Mouse (Mus musculus) thymus, postnatal 4 days (tissue): Measurements from ENCODE around the gene Pdgfb.

Source experiments
- DNase-seq: peaks from one replicate; pipeline ENCODE4 v3.0.0; 2021

Pdgfb gene

GRCm38 (mm10) chr15:80034366-80034765, 19.6 kb upstream of the Pdgfb start:
- no peak for DNase-seq

GRCm38 (mm10) chr15:80031133-80031532, 16.4 kb upstream of the Pdgfb start:
- no peak for DNase-seq

GRCm38 (mm10) chr15:80030399-80030798, 15.6 kb upstream of the Pdgfb start:
- DNase-seq = no peak

- no peak for DNase-seq
These were observed 14.1 kb upstream of the Pdgfb start for GRCm38 (mm10) chr15:80028862-80029261.

- no peak for DNase-seq
These were observed 12.0 kb upstream of the Pdgfb start for GRCm38 (mm10) chr15:80026689-80027353.

- no peak for DNase-seq
These were observed 11.3 kb upstream of the Pdgfb start for GRCm38 (mm10) chr15:80026061-80026460.

- DNase-seq = peak; percentile 54
These were observed 10.8 kb upstream of the Pdgfb start for GRCm38 (mm10) chr15:80025615-80026014.

GRCm38 (mm10) chr15:80024331-80025313, 9.8 kb upstream of the Pdgfb start:
- DNase-seq = no peak

- DNase-seq = peak; percentile 60
These were observed 5.7 kb upstream of the Pdgfb start for GRCm38 (mm10) chr15:80020516-80020915.

- no peak for DNase-seq
These were observed 4.8 kb upstream of the Pdgfb start for GRCm38 (mm10) chr15:80019625-80020024.

- no peak for DNase-seq
These were observed 4.4 kb upstream of the Pdgfb start for GRCm38 (mm10) chr15:80019220-80019619.

- DNase-seq = no peak
These were observed 2.0 kb upstream of the Pdgfb start for GRCm38 (mm10) chr15:80016563-80017301.

- DNase-seq = no peak
These were observed 605 bp upstream of the Pdgfb start for GRCm38 (mm10) chr15:80015211-80015952.

- DNase-seq = no peak
These were observed 801 bp downstream of the Pdgfb start for GRCm38 (mm10) chr15:80014031-80014320.

GRCm38 (mm10) chr15:80013256-80014030, 1.3 kb downstream of the Pdgfb start:
- DNase-seq = peak; percentile 49

GRCm38 (mm10) chr15:80012527-80013201, 2.1 kb downstream of the Pdgfb start:
- peak; percentile 61 for DNase-seq

- DNase-seq = peak; percentile 76
These were observed 2.8 kb downstream of the Pdgfb start for GRCm38 (mm10) chr15:80011778-80012526.

- DNase-seq = no peak
These were observed 3.6 kb downstream of the Pdgfb start for GRCm38 (mm10) chr15:80011194-80011593.

- no peak for DNase-seq
These were observed 4.6 kb downstream of the Pdgfb start for GRCm38 (mm10) chr15:80010182-80010558.

GRCm38 (mm10) chr15:80009421-80010181, 5.2 kb downstream of the Pdgfb start:
- DNase-seq = peak; percentile 85
